Mouse (Mus musculus): ENCODE results near the gene Zbtb9. TPM values are rescaled to one million over a fixed set of nuclear protein-coding genes. Genes with fewer than 3 reads are reported as not detected.

Zbtb9 gene
- total RNA-seq, 2 experiments from 2014 or later = 14.6 to 16.0 TPM

DNA sequence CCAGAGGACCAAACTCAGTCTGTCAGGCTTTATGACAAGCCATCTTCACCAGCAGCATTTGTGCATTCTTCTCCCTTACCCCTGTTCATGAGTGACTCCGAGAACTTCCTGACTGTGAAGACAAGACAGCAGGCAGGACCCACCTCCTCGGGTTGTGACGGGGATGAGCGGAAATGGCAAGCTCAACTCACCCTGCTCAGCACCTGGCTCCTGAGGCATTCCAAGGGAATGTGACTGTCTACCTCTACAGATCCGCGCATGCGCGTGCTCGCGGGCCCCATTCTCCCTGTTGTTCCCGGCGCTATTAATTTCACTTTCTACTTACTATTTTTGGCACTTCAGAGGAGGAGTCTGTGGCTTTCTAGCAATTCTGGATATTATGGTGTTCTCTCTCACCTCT is 27.0 kb downstream of the Zbtb9 start:
- intact Hi-C loops (cut with DNase I) = no loop called here
- DNase-seq (ENCODE audit: extremely low spot score in 1 of 2, low spot score in 2 of 2) = no peak

DNA sequence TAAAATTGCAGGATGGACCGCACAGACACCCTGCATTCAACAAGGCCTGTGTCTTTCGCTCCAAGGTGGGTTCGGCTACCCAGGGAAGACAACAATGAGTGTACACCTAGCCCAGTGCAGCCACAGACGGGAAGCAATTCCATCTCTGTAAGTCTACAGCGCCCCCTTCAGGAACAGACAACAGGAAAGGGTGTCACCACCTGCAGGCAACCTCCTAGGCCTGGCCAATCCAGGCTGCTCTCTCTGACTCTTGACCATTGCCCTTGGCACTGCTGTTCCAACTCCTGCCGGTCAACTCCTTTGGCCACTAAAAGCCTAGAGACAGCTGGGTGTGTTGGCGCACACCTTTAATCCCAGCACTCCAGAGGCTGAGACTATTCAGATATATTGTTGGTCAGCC is 28.2 kb downstream of the Zbtb9 start:
- intact Hi-C loops (cut with DNase I) = no loop called here
- DNase-seq (ENCODE audit: extremely low spot score in 1 of 2, low spot score in 2 of 2) = no peak

DNA sequence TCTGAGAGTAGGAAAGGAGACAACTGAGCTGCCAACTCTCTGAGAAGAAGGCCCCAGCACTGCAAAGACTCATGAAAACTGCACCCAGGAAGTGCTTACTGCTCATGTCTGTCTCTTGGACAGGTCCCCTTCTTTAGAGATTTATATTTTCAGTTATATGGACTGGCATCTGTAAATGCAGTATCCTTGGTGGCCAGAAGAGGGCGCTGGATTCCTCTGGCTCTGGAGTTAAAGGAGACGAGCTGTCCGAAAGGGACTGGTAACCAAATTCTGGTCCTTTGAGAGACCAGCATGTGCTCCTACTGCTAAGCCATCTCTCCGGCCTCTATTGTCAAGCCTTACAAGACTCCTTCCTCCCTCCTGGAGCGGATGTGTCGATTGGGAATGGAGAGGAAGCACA is 28.9 kb downstream of the Zbtb9 start:
- DNase-seq (ENCODE audit: extremely low spot score in 1 of 2, low spot score in 2 of 2) = no peak
- intact Hi-C loops (cut with DNase I) = no loop called here

DNA sequence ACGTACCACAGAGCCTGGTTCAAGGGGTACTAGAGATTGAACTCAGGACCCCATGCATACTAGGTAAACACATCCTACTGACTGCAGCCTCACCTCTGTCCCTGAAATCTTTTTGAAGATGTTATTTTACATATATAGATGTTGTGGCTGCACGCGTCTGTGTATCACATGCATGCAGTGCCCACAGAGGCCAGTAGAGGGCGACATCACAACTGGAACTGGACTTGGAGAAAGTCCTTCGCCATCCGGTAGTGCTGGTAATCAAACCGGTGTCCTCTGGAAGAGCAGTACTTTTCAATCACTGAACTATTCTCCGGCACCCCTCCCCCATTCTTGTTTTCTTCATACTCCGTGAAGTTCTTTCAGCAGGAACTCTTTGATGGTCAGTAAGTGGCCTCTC is 31.5 kb downstream of the Zbtb9 start:
- DNase-seq (ENCODE audit: extremely low spot score in 1 of 2, low spot score in 2 of 2) = peak; percentile 38 to 66
- intact Hi-C loops (cut with DNase I) = no loop called here

DNA sequence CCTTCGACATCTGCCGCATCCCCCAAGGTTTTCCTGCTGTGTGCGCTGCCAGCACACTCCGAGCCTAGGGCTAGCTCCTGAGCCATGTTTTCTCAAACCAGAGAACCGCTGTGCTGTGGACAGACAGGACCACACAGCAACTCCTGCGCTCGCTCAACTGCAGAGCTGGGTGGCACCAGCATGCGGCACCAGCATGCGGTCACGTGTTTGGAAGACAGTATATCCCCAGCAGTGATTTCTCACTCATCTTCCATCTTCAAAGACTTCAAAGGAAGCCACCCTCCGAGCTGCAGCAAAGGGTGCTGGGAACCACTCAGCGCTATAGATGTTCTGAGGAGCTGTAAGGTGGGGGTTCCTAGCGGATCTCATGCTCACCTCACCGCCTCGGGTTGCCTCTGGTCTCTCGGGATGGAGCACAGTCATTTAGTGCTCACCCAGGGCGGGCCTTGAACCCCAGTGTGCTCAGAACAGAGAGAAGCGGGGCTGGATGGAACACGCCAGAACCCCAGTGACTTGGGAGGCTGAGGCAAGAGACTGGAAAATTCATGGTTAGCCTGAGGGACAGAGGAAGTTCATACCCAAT is 32.0 kb downstream of the Zbtb9 start:
- no peak for DNase-seq (ENCODE audit: extremely low spot score in 1 of 2, low spot score in 2 of 2)
- intact Hi-C loops (cut with DNase I) = no loop called here

DNA sequence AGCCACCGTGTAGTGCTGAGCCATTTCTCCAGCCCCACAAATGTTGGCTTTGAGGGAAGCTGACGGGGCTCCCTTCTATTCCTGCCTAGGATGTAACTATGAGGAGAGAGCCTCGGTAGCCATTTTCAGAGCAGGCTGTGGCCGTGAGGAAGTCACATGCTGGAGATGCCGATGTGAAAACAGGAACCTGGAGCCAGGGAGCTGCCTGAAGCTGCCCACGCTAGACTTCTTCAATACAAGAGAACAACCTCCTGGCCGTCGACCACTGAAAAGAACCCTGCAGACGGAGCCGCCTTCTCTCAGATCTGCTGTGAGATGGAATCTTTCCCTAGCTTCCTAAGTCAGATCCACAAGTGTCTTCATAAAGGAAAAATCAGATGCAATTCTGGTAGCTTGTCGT is 32.7 kb downstream of the Zbtb9 start:
- no peak for DNase-seq (ENCODE audit: extremely low spot score in 1 of 2, low spot score in 2 of 2)
- intact Hi-C loops (cut with DNase I) = no loop called here

DNA sequence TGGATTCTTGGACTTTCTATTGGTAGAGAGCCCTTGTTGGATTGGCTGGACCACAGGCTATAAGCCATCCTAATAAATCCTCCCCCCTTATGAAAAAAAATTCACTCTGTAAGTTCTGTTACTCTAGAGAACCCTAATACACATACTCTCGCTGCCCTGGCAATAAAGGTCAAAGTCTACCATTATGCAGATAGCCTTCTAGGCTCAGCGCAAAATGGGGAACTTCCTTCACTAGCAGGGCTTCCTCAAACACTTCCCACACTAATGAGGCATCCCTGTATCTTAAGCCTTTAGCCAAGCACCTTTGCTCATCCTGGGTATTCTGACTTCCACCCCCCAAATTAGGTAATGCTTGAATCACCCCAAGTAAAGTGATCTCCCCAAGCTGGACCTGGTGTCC is 35.3 kb downstream of the Zbtb9 start:
- DNase-seq (ENCODE audit: extremely low spot score in 1 of 2, low spot score in 2 of 2) = no peak
- intact Hi-C loops (cut with DNase I) = no loop called here

DNA sequence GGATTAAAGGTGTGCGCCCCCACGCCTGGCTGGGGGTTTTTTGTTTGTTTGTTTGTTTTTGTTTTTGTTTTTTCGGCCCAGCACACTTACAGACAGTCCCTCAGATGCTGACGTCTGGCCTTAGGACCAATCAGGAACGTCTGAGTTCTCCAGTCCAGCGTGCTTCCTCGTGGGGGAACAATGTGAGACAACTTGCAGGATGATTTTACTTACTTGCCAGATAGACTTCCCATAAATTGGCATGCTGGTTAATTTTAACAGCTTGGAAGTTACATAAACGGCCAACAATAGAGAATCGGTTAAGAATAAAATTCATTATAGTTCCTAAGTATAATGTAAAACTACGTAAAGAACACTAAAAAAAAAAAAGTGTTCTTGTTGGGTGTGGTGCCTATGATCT is 38.2 kb downstream of the Zbtb9 start:
- no peak for DNase-seq (ENCODE audit: extremely low spot score in 1 of 2, low spot score in 2 of 2)
- intact Hi-C loops (cut with DNase I) = no loop called here

DNA sequence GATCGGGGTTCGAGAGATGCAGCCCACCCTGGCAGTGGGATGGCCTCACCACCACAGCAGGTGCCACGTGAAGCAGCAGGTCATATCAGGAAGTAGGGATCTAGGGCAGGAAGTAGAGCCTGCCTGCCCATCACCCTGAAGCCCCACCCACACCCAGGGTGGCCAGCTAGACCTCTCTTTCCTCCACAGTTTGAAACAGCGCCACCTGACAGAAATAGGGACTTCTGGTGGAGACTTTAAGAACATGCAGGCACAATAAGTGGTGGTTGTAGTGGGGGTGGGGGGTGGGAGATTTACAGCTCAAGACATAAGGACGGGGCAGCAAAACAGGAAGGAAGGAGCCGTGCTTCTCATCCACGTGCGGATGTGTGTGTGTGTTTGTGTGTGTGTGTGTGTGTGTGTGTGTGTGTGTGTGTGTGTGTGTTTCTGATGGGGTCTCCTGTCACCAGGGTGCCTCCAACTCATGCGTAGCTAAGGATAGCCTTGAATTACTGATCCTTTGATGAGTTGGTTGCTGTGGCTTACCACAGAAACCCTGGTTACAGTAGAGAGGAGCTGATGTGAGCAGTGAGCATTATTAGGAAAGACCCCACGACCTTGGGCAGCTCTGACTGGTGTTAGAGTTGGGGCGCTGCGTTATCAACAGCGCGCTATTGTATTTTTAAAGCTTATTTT is 39.2 kb downstream of the Zbtb9 start:
- intact Hi-C loops (cut with DNase I) = no loop called here
- peak in 1 of 2 experiments; percentile 72 for DNase-seq (ENCODE audit: extremely low spot score in 1 of 2, low spot score in 2 of 2)

DNA sequence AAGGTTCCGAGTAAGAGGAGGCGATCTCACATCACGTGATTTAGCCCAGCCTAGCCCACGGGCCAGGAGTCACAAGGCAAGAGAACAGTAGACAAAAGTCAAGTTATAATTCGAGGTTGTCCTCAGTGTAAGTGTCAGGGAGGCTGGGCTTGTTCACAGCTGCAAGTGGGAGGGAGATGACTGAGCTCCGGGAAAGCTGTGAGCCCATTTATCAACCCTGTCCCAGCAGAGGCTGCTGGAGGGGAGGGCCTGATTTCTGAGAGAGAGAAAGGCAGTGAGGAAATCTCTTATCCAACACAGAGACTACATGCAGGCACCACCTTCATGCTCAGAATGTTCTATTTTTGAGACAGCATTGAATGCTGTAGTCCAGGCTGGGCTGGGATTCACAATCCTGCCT is 39.9 kb downstream of the Zbtb9 start:
- intact Hi-C loops (cut with DNase I) = no loop called here
- no peak for DNase-seq (ENCODE audit: extremely low spot score in 1 of 2, low spot score in 2 of 2)

DNA sequence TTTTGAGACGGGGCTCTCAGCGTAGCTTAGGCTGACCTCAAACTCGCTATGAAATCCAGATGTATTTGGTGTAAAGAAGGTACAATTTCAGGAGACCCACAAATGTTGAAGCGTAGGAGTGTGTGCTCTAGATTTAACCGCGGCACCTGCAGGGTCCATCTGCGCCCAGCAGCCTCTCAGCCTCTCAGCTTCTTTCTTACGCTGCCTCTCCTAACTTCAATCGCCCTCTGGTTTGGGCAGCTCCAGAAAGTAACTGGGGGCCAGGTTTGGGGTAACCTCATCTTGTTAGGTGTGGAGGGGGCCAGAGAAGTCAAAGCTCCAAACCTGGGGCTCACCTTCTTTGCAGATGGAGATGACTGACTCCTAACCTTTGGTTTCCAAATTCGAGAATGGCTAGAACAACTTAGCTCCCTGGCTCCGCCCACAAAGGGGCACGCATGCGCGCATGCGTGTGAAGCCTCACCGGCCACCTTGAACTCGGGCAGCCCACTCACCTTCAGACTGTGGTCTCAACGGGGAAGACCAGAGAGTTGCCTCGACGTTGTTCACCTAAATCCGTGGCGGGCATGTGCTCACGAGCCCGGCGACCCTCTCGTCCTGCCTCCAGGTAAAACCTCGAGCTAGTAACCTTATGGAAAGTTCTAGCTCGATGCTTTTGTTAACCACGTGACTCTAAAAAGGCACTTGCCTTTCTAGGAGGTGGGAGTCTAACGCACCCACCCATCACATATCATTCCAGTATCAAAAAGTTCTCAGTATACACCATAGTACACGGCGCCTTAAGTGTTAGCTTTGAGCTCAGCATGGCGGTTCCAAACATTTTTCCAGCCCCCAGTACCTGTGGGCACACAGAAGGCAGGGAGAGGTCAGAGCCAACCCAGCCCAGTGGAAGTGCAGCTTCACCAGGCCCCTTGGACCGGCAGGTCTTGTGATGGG is 44.9 kb downstream of the Zbtb9 start:
- intact Hi-C loops (cut with DNase I) = loop anchor here (5.0 kb wide), 1 partner anchor 46 kb away; the partner anchor contains the start of gene Zbtb9
- DNase-seq (ENCODE audit: extremely low spot score in 1 of 2, low spot score in 2 of 2) = peak; percentile 68 to 90

DNA sequence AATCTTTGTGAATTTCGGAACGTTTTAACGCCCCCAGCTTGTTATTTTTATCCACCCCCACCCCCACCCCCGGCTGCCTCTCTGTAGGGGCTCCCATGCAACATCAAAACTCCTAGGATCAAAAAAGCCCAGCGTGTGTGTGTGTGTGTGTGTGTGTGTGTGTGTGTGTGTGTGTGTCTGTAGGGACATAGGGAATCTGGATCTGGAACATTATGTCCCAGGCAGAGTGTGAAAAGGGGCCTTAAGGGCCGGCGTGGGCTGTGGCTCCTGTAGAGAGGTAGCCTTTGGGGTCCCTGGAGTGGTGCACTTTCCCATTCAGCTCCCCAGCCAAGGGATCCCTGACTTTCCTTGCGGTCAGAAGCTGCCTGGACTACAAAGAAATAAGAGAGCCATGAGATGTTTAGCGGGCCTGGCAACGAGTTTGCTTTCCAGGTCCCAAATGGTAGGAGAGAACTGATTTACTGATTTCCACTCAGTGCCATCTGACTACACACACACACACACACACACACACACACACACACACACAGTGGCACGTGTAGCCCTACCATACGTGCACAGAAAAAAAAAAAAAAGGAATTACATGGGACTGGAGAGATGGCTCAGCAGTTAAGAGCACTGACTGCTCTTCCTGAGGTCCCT is 45.7 kb downstream of the Zbtb9 start:
- intact Hi-C loops (cut with DNase I) = loop anchor here (5.0 kb wide), 1 partner anchor 46 kb away; the partner anchor contains the start of gene Zbtb9
- peak in 1 of 2 experiments; percentile 55 for DNase-seq (ENCODE audit: extremely low spot score in 1 of 2, low spot score in 2 of 2)

DNA sequence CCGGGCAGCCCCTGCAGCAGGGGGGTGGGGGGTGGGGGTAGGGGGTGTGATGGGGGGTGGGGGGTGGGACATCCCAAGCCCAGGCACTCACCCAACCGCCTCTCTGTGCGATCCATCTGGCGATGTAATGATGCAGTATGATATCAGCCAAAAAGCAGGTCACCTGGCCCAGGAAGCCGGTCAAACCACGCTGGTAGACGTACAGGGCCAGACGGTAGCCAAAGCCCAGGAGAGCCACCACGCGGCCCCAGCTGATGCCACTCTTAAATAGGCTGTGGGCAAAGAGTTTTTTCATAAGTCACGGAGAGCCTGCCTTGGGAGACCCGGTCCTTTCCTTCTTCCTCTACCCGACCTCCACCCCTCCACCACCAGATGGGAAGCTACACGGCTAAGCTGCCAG is 48.1 kb downstream of the Zbtb9 start:
- intact Hi-C loops (cut with DNase I) = no loop called here
- DNase-seq (ENCODE audit: extremely low spot score in 1 of 2, low spot score in 2 of 2) = no peak

DNA sequence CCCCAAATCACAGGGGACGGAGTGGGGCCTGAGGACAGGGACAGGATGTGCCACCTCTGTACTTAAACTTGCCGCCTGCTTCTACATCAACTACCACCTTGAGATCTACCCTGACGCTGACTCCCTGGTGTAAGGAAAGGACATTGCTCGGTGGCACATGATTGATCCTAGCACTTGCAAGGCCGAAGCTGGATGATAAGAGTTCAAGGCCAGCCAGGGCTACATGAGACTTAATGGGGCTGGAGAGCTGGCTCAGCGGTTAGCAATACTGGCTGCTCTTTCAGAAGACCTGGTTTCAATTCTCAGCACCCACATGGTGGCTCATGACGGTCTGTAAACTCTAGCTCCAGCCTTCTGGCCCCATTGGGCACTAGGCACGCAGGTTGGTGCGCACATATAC is 48.8 kb downstream of the Zbtb9 start:
- intact Hi-C loops (cut with DNase I) = no loop called here
- DNase-seq (ENCODE audit: extremely low spot score in 1 of 2, low spot score in 2 of 2) = no peak

DNA sequence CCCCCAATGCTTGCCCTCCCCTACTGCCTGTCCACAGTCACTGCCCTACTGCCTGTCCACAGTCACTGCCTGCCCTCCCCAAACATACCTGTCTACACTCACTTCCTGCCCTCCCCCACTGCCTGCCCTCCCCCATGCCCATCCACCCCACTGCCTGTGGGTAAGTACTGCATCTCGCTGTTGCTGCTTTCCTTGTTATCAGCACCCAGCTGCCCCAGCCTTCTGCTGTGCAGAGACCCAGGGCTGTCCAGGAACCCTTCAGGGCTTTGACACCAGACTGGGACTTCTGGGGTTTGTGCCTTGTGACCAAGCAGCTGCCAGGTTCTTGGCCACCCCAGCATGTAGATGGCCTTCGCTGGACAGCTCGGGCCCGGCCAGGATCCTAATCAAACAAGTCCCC is 50.4 kb downstream of the Zbtb9 start:
- intact Hi-C loops (cut with DNase I) = no loop called here
- no peak for DNase-seq (ENCODE audit: extremely low spot score in 1 of 2, low spot score in 2 of 2)

DNA sequence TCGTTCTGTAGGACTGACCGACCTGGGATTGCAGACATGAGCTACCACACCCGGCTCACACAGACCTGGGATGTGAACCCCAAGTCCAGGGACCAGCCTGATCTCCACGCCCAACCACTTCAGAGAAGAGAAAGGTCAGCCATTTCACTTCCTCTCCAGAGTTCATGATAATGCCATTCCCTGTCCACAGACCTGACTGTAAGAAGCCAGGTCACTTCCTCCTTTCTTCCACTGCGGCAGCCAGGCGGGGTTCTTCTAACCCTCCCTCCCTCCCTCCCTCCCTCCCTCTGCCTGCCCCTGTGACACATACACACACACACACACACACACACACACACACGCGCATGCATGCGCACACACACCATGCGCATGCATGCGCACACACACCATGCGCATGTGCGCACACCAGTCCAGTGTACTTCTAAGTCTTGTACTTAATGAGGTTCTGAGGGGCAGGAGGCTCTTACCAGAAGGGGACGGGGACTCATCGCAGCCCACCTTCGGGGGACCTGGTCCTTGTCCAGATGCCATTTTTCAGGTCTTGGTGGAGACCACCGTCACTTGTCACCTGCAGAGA is 52.4 kb downstream of the Zbtb9 start:
- DNase-seq (ENCODE audit: extremely low spot score in 1 of 2, low spot score in 2 of 2) = no peak
- intact Hi-C loops (cut with DNase I) = loop anchor here (5.0 kb wide), 1 partner anchor 88 kb away; the partner anchor contains the start of gene Cuta

DNA sequence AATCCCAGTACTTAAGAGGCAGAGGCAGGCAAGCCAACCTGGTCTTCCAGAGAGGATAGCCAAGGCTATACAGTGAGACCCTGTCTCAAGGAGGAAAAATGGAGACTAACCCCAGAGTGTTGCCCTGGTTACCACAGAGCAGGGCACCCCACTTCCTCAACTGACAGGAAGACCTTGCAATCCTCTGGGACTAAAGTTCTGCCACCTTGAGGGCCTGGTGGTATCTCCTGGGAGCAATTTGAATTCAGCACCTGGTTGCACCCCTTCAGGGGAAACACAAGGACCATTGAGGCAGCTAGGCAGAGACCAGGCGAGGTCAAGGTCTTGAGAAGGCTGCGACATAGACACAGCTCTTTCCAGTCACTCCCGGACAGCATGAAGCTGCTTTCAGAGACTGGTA is 53.0 kb downstream of the Zbtb9 start:
- intact Hi-C loops (cut with DNase I) = loop anchor here (5.0 kb wide), 1 partner anchor 89 kb away; the partner anchor contains the start of gene Cuta
- no peak for DNase-seq (ENCODE audit: extremely low spot score in 1 of 2, low spot score in 2 of 2)

DNA sequence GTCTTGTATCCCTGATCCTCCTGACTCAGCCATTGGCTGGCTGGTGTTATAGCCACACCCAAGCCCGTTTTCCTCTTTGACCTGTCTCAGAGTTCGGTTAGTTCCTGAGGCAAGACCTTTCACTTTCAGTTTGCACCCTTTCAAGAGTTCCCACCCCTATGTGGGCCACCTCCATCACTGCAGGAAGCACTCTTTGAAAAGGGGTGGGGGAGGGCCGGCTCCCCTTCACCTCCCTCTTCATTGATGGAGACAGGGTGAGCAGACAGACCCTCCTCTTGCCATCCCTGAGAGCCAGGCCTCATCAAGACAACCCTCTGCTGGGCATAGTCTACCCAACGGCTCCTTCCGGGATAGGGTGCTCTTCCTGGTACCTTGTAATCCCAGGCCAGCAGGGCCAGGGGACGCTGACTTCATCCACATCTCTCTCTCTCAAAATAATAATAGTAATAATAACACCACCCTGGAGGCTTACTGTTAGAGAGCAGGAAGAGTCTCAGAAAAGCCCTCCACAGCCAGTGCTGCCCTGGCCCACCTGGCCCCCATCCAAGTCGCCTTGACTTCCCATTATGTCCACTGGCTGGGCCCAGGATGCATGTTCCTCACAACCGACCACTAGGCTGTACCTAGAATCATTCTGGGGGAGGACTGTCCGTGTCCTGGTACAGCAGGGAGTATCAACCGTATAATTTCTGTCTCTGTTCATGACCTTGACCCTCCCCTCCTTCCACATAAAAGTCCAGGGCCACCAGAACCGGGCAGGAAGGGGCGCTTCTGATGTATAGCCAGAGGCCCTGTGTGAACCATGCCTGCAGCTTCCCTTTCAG is 54.7 kb downstream of the Zbtb9 start:
- intact Hi-C loops (cut with DNase I) = loop anchor here (5.0 kb wide), 1 partner anchor 90 kb away; the partner anchor contains the start of gene Cuta
- DNase-seq (ENCODE audit: extremely low spot score in 1 of 2, low spot score in 2 of 2) = peak in 1 of 2 experiments; percentile 78

Data from left cerebral cortex, postnatal 10 days (tissue).